26 mouse cellular contexts compared by ENCODE assay signal in genomic region chr10:108724878-108725277, GRCm38 (mm10). TPM values are rescaled to one million over a fixed set of nuclear protein-coding genes. Genes with fewer than 3 reads are reported as not detected.
DNase-seq lines count a peak whose midpoint lies in the region; ATAC-seq and TF ChIP-seq lines count a peak whose summit lies in the region.
"Had no signal": no experiment of that assay in that cellular context is flagged by ENCODE, and none has a peak within 500 bp of the region (broad histone marks: within the 10 kb centered on the region; RNA-seq: fewer than 3 reads in every experiment).

No protein-coding gene starts in this region.

- no peak for TF ChIP-seq CTCF in layer of hippocampus, adult 2 months (conservative IDR thresholded peaks at IDR 0.05)

- H3K4me3 ChIP-seq in layer of hippocampus, adult 2 months = no peak overlapping the region
- H3K4me3 ChIP-seq: embryonic facial prominence, embryonic 10.5 days; forebrain, embryonic 13.5 days; gastrocnemius, adult 2 months; heart, embryonic 10.5 days; hindbrain, embryonic 12.5 days had no signal

- DNase-seq in layer of hippocampus, adult 2 months (ENCODE audit: low spot score in 2 of 2) = no peak
- DNase-seq in layer of hippocampus, adult 8-10 months (ENCODE audit: low spot score in 2 of 2) = no peak
- peak; percentile 49 to 61 for DNase-seq in cerebellum, adult 18-20 months
- peak; percentile 67 for DNase-seq in cerebellum, adult 9-11 months
- no peak for DNase-seq in lung, postnatal 25 days (ENCODE audit: low spot score)
- no peak for DNase-seq in heart, adult 8-10 months (ENCODE audit: low spot score)
- DNase-seq: adrenal gland, adult 2 months; adrenal gland, postnatal 25 days; gastrocnemius, adult 2 months; gastrocnemius, postnatal 25 days; heart, postnatal 10 days; heart, postnatal 4 days; kidney, adult 11 months had no signal

- H3K27ac ChIP-seq in layer of hippocampus, adult 2 months = peak overlapping the region; percentile 55; the same call in 1 of the 2 replicates
- H3K27ac ChIP-seq: embryonic facial prominence, embryonic 10.5 days; forebrain, embryonic 13.5 days; gastrocnemius, adult 2 months; heart, embryonic 10.5 days; hindbrain, embryonic 12.5 days had no signal

- ATAC-seq in activated CD4-positive, CD25-positive, alpha-beta regulatory T cell, adult 4 months = no peak
- ATAC-seq: forebrain, embryonic 13.5 days; hindbrain, embryonic 16.5 days; inflammation-experienced regulatory T-cells, adult 6 months; Patski had no signal

RNA-seq across cellular contexts. Expression of gene Gm5136, which starts 24.9 kb away (rescaled TPM):
- 1 to 10 TPM; 3.5 TPM for total RNA-seq in layer of hippocampus, adult 2 months (2021)
- total RNA-seq in layer of hippocampus, adult 8-10 months (2022) = 1 to 10 TPM; 2.1 to 5.2 (median 3.1) TPM
- not detected for polyA plus RNA-seq in activated CD4-positive, CD25-positive, alpha-beta regulatory T cell, adult 4 months (2017; shearing (Covaris generic))
- not detected for total RNA-seq in heart, adult 8-10 months (2022)
- total RNA-seq: adrenal gland, adult 2 months; adrenal gland, postnatal 25 days; gastrocnemius, adult 2 months; gastrocnemius, postnatal 25 days; granulocyte monocyte progenitor cell, adult 5-6 weeks; heart, postnatal 10 days; heart, postnatal 4 days; MEL had no signal
- polyA plus RNA-seq: adrenal gland, adult 2 months; C2C12; embryonic facial prominence, embryonic 10.5 days; embryonic facial prominence, embryonic 14.5 days; heart, embryonic 10.5 days; heart, embryonic 14.5 days; inflammation-experienced regulatory T-cells, adult 6 months; Patski had no signal

Comparison
In these comparisons a context has a peak if more than half of its experiments do, and no peak if none do; other contexts are left out.
1. DNase-seq: peak in cerebellum, adult 18-20 months (2 of 2) and cerebellum, adult 9-11 months (single experiment); none in layer of hippocampus, adult 2 months (0 of 2), layer of hippocampus, adult 8-10 months (0 of 2), lung, postnatal 25 days (single experiment) and heart, adult 8-10 months (single experiment).